Mouse (Mus musculus) MEL (cell line): ENCODE measurements at regions not wholly inside any gene's neighbourhood (a gene's known extent, or its start where the extent isn't known, plus 50 kb on each side); places are given as distances from the start of the nearest gene placed in this dataset.

Experiments
- DNase-seq: peaks from one replicate; pipeline ENCODE4 v3.0.0; 2011; ENCODE audit warnings: low read depth, low spot score
- H3K27ac ChIP-seq: 2 replicates; pipeline ENCODE4 v1.5.1; 2012; ENCODE audit warnings: low read depth, mild to moderate bottlenecking, control low read depth, low read length, moderate library complexity; ENCODE audit not compliant: control insufficient read depth
- H3K27me3 ChIP-seq, 2 experiments: fragments of 150-350 bp in 1 of 2; sonication (generic) in 1 of 2; 2 replicates each; pipeline ENCODE4 v1.6.1; 2012; ENCODE audit warnings: low read length in 2 of 2, mild to moderate bottlenecking in 2 of 2, improper control_type of control experiment in 1 of 2, moderate library complexity in 1 of 2; ENCODE audit not compliant: insufficient read depth in 2 of 2, control insufficient read depth in 1 of 2
- H3K36me3 ChIP-seq, 2 experiments: 2 replicates each; pipeline ENCODE4 v1.6.1; 2012 to 2014; ENCODE audit warnings: low read length in 2 of 2, improper control_type of control experiment in 1 of 2, inconsistent platforms in 1 of 2, mild to moderate bottlenecking in 1 of 2; ENCODE audit not compliant: insufficient read depth in 2 of 2, control insufficient read depth in 1 of 2
- H3K4me1 ChIP-seq, 2 experiments: fragments of 150-350 bp in 1 of 2; sonication (generic) in 1 of 2; 2 replicates each; pipeline ENCODE4 v1.6.1; 2012; ENCODE audit warnings: low read length in 2 of 2, improper control_type of control experiment in 1 of 2, mild to moderate bottlenecking in 1 of 2; ENCODE audit not compliant: insufficient read depth in 2 of 2, control insufficient read depth in 1 of 2
- H3K4me3 ChIP-seq, 2 experiments: fragments of 150-350 bp in 1 of 2; sonication (generic) in 1 of 2; 2 replicates each; pipeline ENCODE4 v1.5.1; 2012; ENCODE audit warnings: low read depth in 2 of 2, low read length in 2 of 2, mild to moderate bottlenecking in 2 of 2, moderate library complexity in 2 of 2, control low read depth in 1 of 2, improper control_type of control experiment in 1 of 2; ENCODE audit not compliant: control insufficient read depth in 1 of 2, insufficient read depth in 1 of 2
- H3K79me2 ChIP-seq: 2 replicates; pipeline ENCODE4 v1.6.1; 2012; ENCODE audit warnings: mild to moderate bottlenecking, low read length, moderate library complexity; ENCODE audit not compliant: control insufficient read depth, poor library complexity, insufficient read depth
- H3K9ac ChIP-seq: 2 replicates; pipeline ENCODE4 v1.6.1; 2012; ENCODE audit warnings: low read depth, mild to moderate bottlenecking, control low read depth, low read length, moderate library complexity; ENCODE audit not compliant: control insufficient read depth, poor library complexity, severe bottlenecking
- H3K9me3 ChIP-seq: fragments of 150-350 bp; sonication (generic); replicated peaks from 2 replicates; pipeline ENCODE4 v1.6.1; 2012; ENCODE audit warnings: mild to moderate bottlenecking, low read length, improper control_type of control experiment, moderate library complexity; ENCODE audit not compliant: insufficient read depth
- BHLHE40 ChIP-seq: IDR thresholded peaks from 2 replicates; pipeline ENCODE4 v1.6.1; 2012; ENCODE audit warnings: low read depth, mild to moderate bottlenecking, inconsistent platforms, low read length, improper control_type of control experiment, borderline replicate concordance
- CHD1 ChIP-seq: IDR thresholded peaks from 2 replicates; pipeline ENCODE4 v1.6.1; 2012; ENCODE audit warnings: low read depth, mild to moderate bottlenecking, inconsistent platforms, low read length, improper control_type of control experiment
- CHD2 ChIP-seq: IDR thresholded peaks from 2 replicates; pipeline ENCODE4 v1.6.1; 2011; ENCODE audit warnings: low read length, improper control_type of control experiment
- CTCF ChIP-seq, 3 experiments: IDR thresholded peaks in 2 of 3; conservative IDR thresholded peaks in 1 of 3; 2 replicates each; pipeline ENCODE4 v1.5.1; 2011 to 2012; ENCODE audit warnings: low read length in 3 of 3, low read depth in 2 of 3, mild to moderate bottlenecking in 2 of 3, improper control_type of control experiment in 1 of 3, inconsistent platforms in 1 of 3, mixed read lengths in 1 of 3, moderate library complexity in 1 of 3; ENCODE audit not compliant: control insufficient read depth in 1 of 3, insufficient read depth in 1 of 3, poor library complexity in 1 of 3, severe bottlenecking in 1 of 3
- EP300 ChIP-seq, 2 experiments: IDR thresholded peaks; 2 replicates each; pipeline ENCODE4 v1.6.1; 2011; ENCODE audit warnings: improper control_type of control experiment in 2 of 2, low read length in 2 of 2, low read depth in 1 of 2, mild to moderate bottlenecking in 1 of 2
- GATA1 ChIP-seq: IDR thresholded peaks from 2 replicates; pipeline ENCODE4 v1.6.1; 2011; ENCODE audit warnings: low read depth, low read length, improper control_type of control experiment
- HCFC1 ChIP-seq: IDR thresholded peaks from 2 replicates; pipeline ENCODE4 v1.6.1; 2012; ENCODE audit warnings: low read depth, mild to moderate bottlenecking, inconsistent platforms, low read length, improper control_type of control experiment, moderate library complexity
- JUND ChIP-seq: IDR thresholded peaks from 2 replicates; pipeline ENCODE4 v1.6.1; 2011; ENCODE audit warnings: low read depth, mild to moderate bottlenecking, improper control_type of control experiment, low read length
- KAT2A ChIP-seq: conservative IDR thresholded peaks from 2 replicates; pipeline ENCODE4 v1.6.1; 2012; ENCODE audit warnings: low read depth, low read length, improper control_type of control experiment, inconsistent platforms
- MAFK ChIP-seq: IDR thresholded peaks from 2 replicates; pipeline ENCODE4 v1.6.1; 2011; ENCODE audit warnings: low read depth, mild to moderate bottlenecking, low read length, improper control_type of control experiment, borderline replicate concordance
- MAX ChIP-seq: IDR thresholded peaks from 2 replicates; pipeline ENCODE4 v1.6.1; 2011; ENCODE audit warnings: low read length, improper control_type of control experiment
- MAZ ChIP-seq: IDR thresholded peaks from 2 replicates; pipeline ENCODE4 v1.6.1; 2012; ENCODE audit warnings: low read depth, mild to moderate bottlenecking, inconsistent platforms, low read length, improper control_type of control experiment
- MEF2A ChIP-seq: IDR thresholded peaks from 2 replicates; pipeline ENCODE4 v1.6.1; 2014; ENCODE audit warnings: low read depth, mild to moderate bottlenecking, inconsistent platforms, low read length, improper control_type of control experiment; ENCODE audit not compliant: poor library complexity, insufficient replicate concordance, severe bottlenecking; ENCODE audit errors: extremely low read depth
- MXI1 ChIP-seq: IDR thresholded peaks from 2 replicates; pipeline ENCODE4 v1.6.1; 2011; ENCODE audit warnings: mild to moderate bottlenecking, low read depth, low read length, improper control_type of control experiment
- MYB ChIP-seq: IDR thresholded peaks from 2 replicates; pipeline ENCODE4 v1.6.1; 2011; ENCODE audit warnings: mild to moderate bottlenecking, low read depth, low read length, improper control_type of control experiment
- MYC ChIP-seq: IDR thresholded peaks from 2 replicates; pipeline ENCODE4 v1.6.1; 2011; ENCODE audit warnings: low read depth, mild to moderate bottlenecking, low read length, improper control_type of control experiment, moderate library complexity
- NELFE ChIP-seq: IDR thresholded peaks from 2 replicates; pipeline ENCODE4 v1.6.1; 2011; ENCODE audit warnings: low read depth, low read length, improper control_type of control experiment
- NRF1 ChIP-seq: IDR thresholded peaks from 2 replicates; pipeline ENCODE4 v1.6.1; 2014; ENCODE audit warnings: low read depth, mild to moderate bottlenecking, inconsistent platforms, low read length, improper control_type of control experiment, moderate library complexity; ENCODE audit not compliant: poor library complexity, insufficient read depth, severe bottlenecking
- POLR2A ChIP-seq, 2 experiments: IDR thresholded peaks; 2 replicates each; pipeline ENCODE4 v1.6.1; 2011 to 2012; ENCODE audit warnings: low read length in 2 of 2, mild to moderate bottlenecking in 2 of 2, control low read depth in 1 of 2, improper control_type of control experiment in 1 of 2, low read depth in 1 of 2, moderate library complexity in 1 of 2; ENCODE audit not compliant: control insufficient read depth in 1 of 2, insufficient read depth in 1 of 2, poor library complexity in 1 of 2
- POLR2AphosphoS5 ChIP-seq: IDR thresholded peaks from 2 replicates; pipeline ENCODE4 v1.6.1; 2012; ENCODE audit warnings: low read depth, borderline replicate concordance, mild to moderate bottlenecking, inconsistent platforms, low read length, moderate library complexity, mixed read lengths
- RAD21 ChIP-seq: IDR thresholded peaks from 2 replicates; pipeline ENCODE4 v1.6.1; 2011; ENCODE audit warnings: mild to moderate bottlenecking, low read depth, low read length, improper control_type of control experiment
- RCOR1 ChIP-seq: IDR thresholded peaks from 2 replicates; pipeline ENCODE4 v1.6.1; 2012; ENCODE audit warnings: low read depth, mild to moderate bottlenecking, inconsistent platforms, low read length, improper control_type of control experiment
- SIN3A ChIP-seq: IDR thresholded peaks from 2 replicates; pipeline ENCODE4 v1.6.1; 2012; ENCODE audit warnings: low read length, improper control_type of control experiment, inconsistent platforms
- TAL1 ChIP-seq: IDR thresholded peaks from 2 replicates; pipeline ENCODE4 v1.6.1; 2012; ENCODE audit warnings: mild to moderate bottlenecking, inconsistent platforms, low read length, moderate library complexity, mixed read lengths
- UBTF ChIP-seq: IDR thresholded peaks from 2 replicates; pipeline ENCODE4 v1.6.1; 2012; ENCODE audit warnings: low read depth, mild to moderate bottlenecking, inconsistent platforms, low read length, improper control_type of control experiment, moderate library complexity, borderline replicate concordance; ENCODE audit not compliant: insufficient read depth
- ZC3H11A ChIP-seq: IDR thresholded peaks from 2 replicates; pipeline ENCODE4 v1.6.1; 2012; ENCODE audit warnings: low read depth, mild to moderate bottlenecking, inconsistent platforms, low read length, improper control_type of control experiment
- ZMIZ1 ChIP-seq: IDR thresholded peaks from 2 replicates; pipeline ENCODE4 v1.6.1; 2012; ENCODE audit warnings: low read depth, mild to moderate bottlenecking, inconsistent platforms, low read length, improper control_type of control experiment, moderate library complexity
- ZNF384 ChIP-seq: IDR thresholded peaks from 2 replicates; pipeline ENCODE4 v1.6.1; 2012; ENCODE audit warnings: low read depth, mild to moderate bottlenecking, inconsistent platforms, low read length, improper control_type of control experiment

DNA sequence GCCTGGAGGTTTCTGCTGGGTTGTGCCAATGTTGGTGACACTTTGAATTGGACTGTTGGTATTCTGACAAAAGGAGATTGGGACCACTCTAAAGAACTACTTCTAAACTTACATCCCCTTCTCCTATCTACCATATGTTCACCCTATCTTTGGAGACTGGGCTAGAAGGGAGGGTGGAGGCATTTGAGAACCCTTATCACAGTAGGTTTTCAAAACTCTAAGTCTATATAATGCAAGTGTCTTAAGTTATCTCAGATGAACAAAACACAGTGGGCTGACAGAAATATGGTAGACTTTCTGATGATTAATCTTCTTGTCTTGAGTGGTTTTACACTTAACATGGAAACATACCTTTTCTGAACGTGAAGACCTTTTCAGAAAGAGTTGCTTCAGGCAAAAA, 486.9 kb downstream of the Adgrl2 start (continued):
- no peak for TF ChIP-seq POLR2A (IDR thresholded peaks at IDR 0.05; ENCODE audit: control insufficient read depth in 1 of 2, insufficient read depth in 1 of 2, low read depth in 1 of 2, low read length in 2 of 2, poor library complexity in 1 of 2)
- TF ChIP-seq MAX: no peak
- TF ChIP-seq RCOR1: no peak; the same call in 1 of the 2 replicates
- no peak for TF ChIP-seq NELFE
- TF ChIP-seq ZC3H11A: no peak
- no peak for TF ChIP-seq JUND
- TF ChIP-seq RAD21: no peak
- no peak for TF ChIP-seq UBTF
- peak; percentile 6; the same call in 1 of the 2 replicates for TF ChIP-seq BHLHE40
- no peak for TF ChIP-seq MEF2A
- TF ChIP-seq CHD2: no peak
- TF ChIP-seq MAZ: peak; percentile 21; the same call in 1 of the 2 replicates
- TF ChIP-seq, all 39 proteins: peak for 7

GRCm38 (mm10) chr3:148501801-148502200, 488.6 kb downstream of the Adgrl2 start:
- DNase-seq: no peak
- H3K27me3 ChIP-seq: no peaks in the 10 kb centered on the region
- TF ChIP-seq MAFK (no peak), ZMIZ1 (no peak), CTCF (IDR thresholded peaks at IDR 0.05 in 2 of 3, conservative IDR thresholded peaks at IDR 0.05 in 1 of 3; ENCODE audit: control insufficient read depth in 1 of 3, insufficient read depth in 1 of 3, low read depth in 2 of 3, low read length in 3 of 3, poor library complexity in 1 of 3, severe bottlenecking in 1 of 3) (no peak), HCFC1 (no peak), NELFE (no peak), TAL1 (no peak), MYC (no peak), MXI1 (no peak), KAT2A (no peak), POLR2A (IDR thresholded peaks at IDR 0.05; ENCODE audit: control insufficient read depth in 1 of 2, insufficient read depth in 1 of 2, low read depth in 1 of 2, low read length in 2 of 2, poor library complexity in 1 of 2) (no peak), CHD1 (no peak), GATA1 (no peak), MAZ (no peak), EP300 (IDR thresholded peaks at IDR 0.05; ENCODE audit: low read depth in 1 of 2, low read length in 2 of 2) (no peak), NRF1 (no peak), ZNF384 (no peak), POLR2AphosphoS5 (no peak), CHD2 (no peak), MYB (no peak), SIN3A (no peak)
- TF ChIP-seq, all 39 proteins: peak for 0
- H3K4me1 ChIP-seq: peaks cover 17 to 20% of the 10 kb centered on the region in 2 experiments
- no peak overlapping the region for H3K4me3 ChIP-seq
- H3K9me3 ChIP-seq: no peaks in the 10 kb centered on the region
- peaks cover 0 to 22% of the 10 kb centered on the region in 2 experiments; a peak in 2 of 4 replicates for H3K36me3 ChIP-seq
- H3K27ac ChIP-seq: no peak overlapping the region
- no peak overlapping the region for H3K9ac ChIP-seq
- no peaks in the 10 kb centered on the region for H3K79me2 ChIP-seq
